Mouse (Mus musculus): Measurements from ENCODE around the gene Syp. TPM values are rescaled to one million over a fixed set of nuclear protein-coding genes. Genes with fewer than 3 reads are reported as not detected.

Syp gene
- 10.3 and 10.9 TPM in 2 replicates for polyA plus RNA-seq (2014; fragmentation: Nextera tagmentation; extraction: Ambion mirVana)

DNA sequence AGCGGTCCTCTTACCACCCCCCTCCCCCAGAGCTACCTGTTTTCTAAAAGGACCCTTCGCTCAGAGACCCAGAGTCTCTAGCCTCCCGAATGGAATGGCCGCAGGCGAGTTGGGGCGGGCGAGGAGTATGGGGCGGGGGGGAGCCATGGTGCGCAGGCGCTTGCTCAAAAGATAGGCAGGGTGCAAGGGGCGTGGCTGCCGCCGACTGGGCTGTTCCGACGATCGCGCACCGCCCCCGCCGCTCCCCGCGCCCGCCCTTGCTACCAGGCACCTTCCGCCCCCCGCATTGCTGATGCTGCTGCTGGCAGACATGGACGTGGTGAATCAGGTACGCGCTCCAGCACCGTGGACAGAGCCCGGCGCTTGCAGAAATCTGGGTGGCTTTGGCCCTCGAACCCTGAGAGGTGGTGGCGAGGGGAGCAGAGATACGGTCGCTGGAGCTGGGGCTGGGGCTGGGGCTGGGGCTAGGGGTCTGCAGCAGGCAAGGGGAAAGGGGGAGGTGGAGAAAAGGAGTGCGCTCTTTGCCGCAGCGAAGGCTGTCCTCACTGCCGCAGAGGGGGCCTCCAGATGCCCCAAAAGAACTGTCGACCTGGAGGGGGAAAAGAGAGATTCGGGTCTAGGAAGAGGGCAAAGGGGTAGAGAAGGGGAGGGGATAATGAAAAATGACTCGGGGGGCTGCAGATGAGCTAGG, at the start of gene Syp:
Gene Syp, plus strand, starts transcription at position 71 of the 691 bp plus-strand sequence.
- peak; percentile 89 for ATAC-seq (ENCODE audit: low FRiP score)
- peak within 1 kb of the TSS; percentile 51 for H3K4me2 ChIP-seq
- DNase-seq (ENCODE audit: low spot score, missing footprints) = peak; percentile 98
- peak within 1 kb of the TSS; percentile 60 for H3K9ac ChIP-seq (ENCODE audit: low read length)
- H3K4me1 ChIP-seq (ENCODE audit: control insufficient read depth, insufficient read depth, low read length) = no peaks in the 10 kb centered on the region
- no peaks in the 10 kb centered on the region for H3K27me3 ChIP-seq (ENCODE audit: control insufficient read depth, insufficient read depth, low read length)
- WGBS = 17% methylated on average over 40 of the region's 42 CpGs
- H3K27ac ChIP-seq (ENCODE audit: low read depth, low read length) = no peak within 1 kb of the TSS
- peak within 1 kb of the TSS; percentile 45 for H3K4me3 ChIP-seq (ENCODE audit: low read depth, low read length)
- H3K9me3 ChIP-seq (ENCODE audit: control insufficient read depth, low read length) = no peaks in the 10 kb centered on the region
- H3K36me3 ChIP-seq (ENCODE audit: control insufficient read depth, insufficient read depth, low read length) = no peaks in the 10 kb centered on the region

- H3K4me2 ChIP-seq = no peak overlapping the region
- no peak overlapping the region for H3K27ac ChIP-seq (ENCODE audit: low read depth, low read length)
- no peak overlapping the region for H3K9ac ChIP-seq (ENCODE audit: low read length)
- H3K9me3 ChIP-seq (ENCODE audit: control insufficient read depth, low read length) = no peaks in the 10 kb centered on the region
- H3K27me3 ChIP-seq (ENCODE audit: control insufficient read depth, insufficient read depth, low read length) = no peaks in the 10 kb centered on the region
- no peaks in the 10 kb centered on the region for H3K36me3 ChIP-seq (ENCODE audit: control insufficient read depth, insufficient read depth, low read length)
- no peak for DNase-seq (ENCODE audit: low spot score, missing footprints)
- ATAC-seq (ENCODE audit: low FRiP score) = no peak
- H3K4me1 ChIP-seq (ENCODE audit: control insufficient read depth, insufficient read depth, low read length) = no peaks in the 10 kb centered on the region
- no peak overlapping the region for H3K4me3 ChIP-seq (ENCODE audit: low read depth, low read length)
- WGBS = 92% methylated on average over 9 of the region's 9 CpGs
Observed at GRCm38 (mm10) chrX:7595371-7595770, 42.9 kb upstream of the Syp start.

DNA sequence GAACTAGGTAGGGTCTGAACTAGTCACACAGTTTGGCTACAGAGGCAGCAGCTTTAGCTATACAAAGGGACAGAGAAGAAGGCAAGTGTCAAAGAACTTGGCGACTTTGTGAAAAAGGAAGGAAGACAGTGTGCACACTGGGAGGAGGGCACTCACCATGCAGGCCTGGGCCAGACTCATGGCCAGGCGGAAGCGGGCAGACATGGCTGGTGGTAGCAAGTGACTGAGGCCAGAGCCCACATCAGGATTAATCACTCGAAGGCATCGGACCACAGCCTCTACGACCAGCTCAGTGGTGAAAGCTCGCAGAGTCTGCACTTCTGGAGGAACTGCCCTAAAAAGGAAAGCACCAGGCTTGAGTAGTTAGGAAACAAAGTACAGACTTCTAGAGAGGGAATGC, 34.3 kb upstream of the Syp start:
- 91% methylated on average over 7 of the region's 7 CpGs for WGBS
- ATAC-seq (ENCODE audit: low FRiP score) = no peak

DNA sequence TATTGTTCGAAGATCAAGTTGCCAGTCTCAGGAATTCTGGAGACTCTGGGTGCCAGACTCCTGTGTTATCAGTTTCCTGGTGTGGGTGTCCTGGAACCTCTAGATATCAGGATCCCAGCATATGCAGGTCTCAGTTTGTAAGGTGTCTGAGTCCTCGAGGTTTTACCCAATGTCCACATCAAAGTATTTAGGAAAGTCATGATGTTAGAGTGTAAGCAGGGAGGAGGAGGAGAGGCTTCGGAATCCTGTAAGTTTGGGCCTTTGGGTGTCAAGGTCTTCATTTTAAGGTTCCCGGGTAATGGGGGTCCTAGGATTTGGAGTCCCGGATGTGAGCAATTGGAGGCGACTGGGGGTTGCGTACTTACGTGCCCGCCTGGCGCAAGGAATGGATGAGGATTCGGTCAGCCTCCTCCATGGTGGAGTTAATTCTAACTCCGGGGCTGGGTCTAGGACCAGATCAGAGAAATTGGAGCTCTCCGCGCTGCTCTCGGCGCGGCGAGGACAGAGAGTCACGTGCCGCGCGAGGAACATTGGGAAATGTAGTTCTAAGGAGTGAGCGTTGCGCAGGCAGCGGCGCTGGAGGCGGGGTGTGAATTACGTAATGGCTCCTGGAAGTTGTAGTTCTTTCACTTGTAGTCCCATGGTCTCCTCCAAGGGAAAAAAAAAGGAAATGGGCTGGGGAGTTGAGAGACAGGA, 33.2 kb upstream of the Syp start, which contains the start of gene Ccdc22:
Gene Ccdc22, minus strand, starts transcription at position 639 of the 696 bp plus-strand sequence.
- H3K9me3 ChIP-seq (ENCODE audit: control insufficient read depth, low read length) = no peaks in the 10 kb centered on the region
- H3K4me1 ChIP-seq (ENCODE audit: control insufficient read depth, insufficient read depth, low read length) = no peaks in the 10 kb centered on the region
- peak within 1 kb of the TSS; percentile 43 for H3K4me3 ChIP-seq (ENCODE audit: low read depth, low read length)
- WGBS = 19% methylated on average over 28 of the region's 28 CpGs
- DNase-seq (ENCODE audit: low spot score, missing footprints) (peak; percentile 96), ATAC-seq (ENCODE audit: low FRiP score) (peak; percentile 94)
- H3K4me2 ChIP-seq = peak within 1 kb of the TSS; percentile 46
- H3K27ac ChIP-seq (ENCODE audit: low read depth, low read length) = no peak within 1 kb of the TSS
- H3K36me3 ChIP-seq (ENCODE audit: control insufficient read depth, insufficient read depth, low read length) = no peaks in the 10 kb centered on the region
- H3K27me3 ChIP-seq (ENCODE audit: control insufficient read depth, insufficient read depth, low read length) = no peaks in the 10 kb centered on the region
- peak within 1 kb of the TSS; percentile 59 for H3K9ac ChIP-seq (ENCODE audit: low read length)

More for the DNA sequence above, 34.3 kb upstream of the Syp start:
- Histone ChIP-seq H3K4me2 (no peak overlapping the region), H3K9me3 (ENCODE audit: control insufficient read depth, low read length) (no peaks in the 10 kb centered on the region), H3K27ac (ENCODE audit: low read depth, low read length) (no peak overlapping the region), H3K4me1 (ENCODE audit: control insufficient read depth, insufficient read depth, low read length) (no peaks in the 10 kb centered on the region), H3K27me3 (ENCODE audit: control insufficient read depth, insufficient read depth, low read length) (no peaks in the 10 kb centered on the region), H3K4me3 (ENCODE audit: low read depth, low read length) (no peak overlapping the region), H3K9ac (ENCODE audit: low read length) (no peak overlapping the region), H3K36me3 (ENCODE audit: control insufficient read depth, insufficient read depth, low read length) (no peaks in the 10 kb centered on the region)
- no peak for DNase-seq (ENCODE audit: low spot score, missing footprints)

GRCm38 (mm10) chrX:7605575-7605941, 32.7 kb upstream of the Syp start:
- no peak overlapping the region for H3K4me2 ChIP-seq
- H3K27ac ChIP-seq (ENCODE audit: low read depth, low read length) = no peak overlapping the region
- H3K36me3 ChIP-seq (ENCODE audit: control insufficient read depth, insufficient read depth, low read length) = no peaks in the 10 kb centered on the region
- DNase-seq (ENCODE audit: low spot score, missing footprints) (no peak), ATAC-seq (ENCODE audit: low FRiP score) (peak; percentile 46)
- H3K9me3 ChIP-seq (ENCODE audit: control insufficient read depth, low read length) = no peaks in the 10 kb centered on the region
- 50% methylated on average over 8 of the region's 8 CpGs for WGBS
- H3K27me3 ChIP-seq (ENCODE audit: control insufficient read depth, insufficient read depth, low read length) = no peaks in the 10 kb centered on the region
- no peak overlapping the region for H3K4me3 ChIP-seq (ENCODE audit: low read depth, low read length)
- H3K4me1 ChIP-seq (ENCODE audit: control insufficient read depth, insufficient read depth, low read length) = no peaks in the 10 kb centered on the region
- H3K9ac ChIP-seq (ENCODE audit: low read length) = no peak overlapping the region

- Histone ChIP-seq H3K9ac (ENCODE audit: low read length) (no peak within 1 kb of the TSS), H3K4me1 (ENCODE audit: control insufficient read depth, insufficient read depth, low read length) (no peaks in the 10 kb centered on the region), H3K27me3 (ENCODE audit: control insufficient read depth, insufficient read depth, low read length) (no peaks in the 10 kb centered on the region), H3K9me3 (ENCODE audit: control insufficient read depth, low read length) (no peaks in the 10 kb centered on the region), H3K27ac (ENCODE audit: low read depth, low read length) (no peak within 1 kb of the TSS), H3K36me3 (ENCODE audit: control insufficient read depth, insufficient read depth, low read length) (no peaks in the 10 kb centered on the region), H3K4me2 (no peak within 1 kb of the TSS), H3K4me3 (ENCODE audit: low read depth, low read length) (no peak within 1 kb of the TSS)
- DNase-seq (ENCODE audit: low spot score, missing footprints) = no peak
- 78% methylated on average over 6 of the region's 6 CpGs for WGBS
- ATAC-seq (ENCODE audit: low FRiP score) = no peak
Observed at GRCm38 (mm10) chrX:7606783-7607182, 31.5 kb upstream of the Syp start, which contains the start of gene Cacna1f. Gene Cacna1f (plus strand): TSS chrX:7607083.

DNA sequence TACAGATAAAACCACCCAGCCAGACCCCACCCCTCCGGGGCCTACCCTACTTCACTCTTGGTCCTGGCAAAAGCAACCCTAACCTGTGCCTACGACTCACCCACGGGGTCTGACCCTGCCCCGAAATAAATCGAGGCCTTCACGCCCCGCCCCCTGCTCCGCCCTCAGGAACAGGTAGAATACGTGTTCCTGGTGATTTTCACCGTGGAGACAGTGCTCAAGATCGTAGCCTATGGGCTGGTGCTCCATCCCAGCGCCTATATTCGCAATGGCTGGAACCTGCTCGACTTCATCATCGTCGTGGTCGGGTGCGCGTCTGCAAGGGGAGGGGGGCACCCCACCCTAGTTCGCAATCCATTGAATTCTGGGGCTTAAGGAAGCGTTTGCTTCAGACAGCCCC, 28.2 kb upstream of the Syp start:
- Histone ChIP-seq H3K4me3 (ENCODE audit: low read depth, low read length) (peak overlapping the region; percentile 31; the same call in 1 of the 2 replicates), H3K27me3 (ENCODE audit: control insufficient read depth, insufficient read depth, low read length) (no peaks in the 10 kb centered on the region), H3K9ac (ENCODE audit: low read length) (no peak overlapping the region; the same call in 1 of the 2 replicates), H3K36me3 (ENCODE audit: control insufficient read depth, insufficient read depth, low read length) (no peaks in the 10 kb centered on the region), H3K9me3 (ENCODE audit: control insufficient read depth, low read length) (no peaks in the 10 kb centered on the region), H3K4me1 (ENCODE audit: control insufficient read depth, insufficient read depth, low read length) (no peaks in the 10 kb centered on the region), H3K27ac (ENCODE audit: low read depth, low read length) (no peak overlapping the region), H3K4me2 (peak overlapping the region; percentile 65)
- DNase-seq (ENCODE audit: low spot score, missing footprints) (no peak), ATAC-seq (ENCODE audit: low FRiP score) (no peak)
- 19% methylated on average over 19 of the region's 21 CpGs for WGBS

- Histone ChIP-seq H3K36me3 (ENCODE audit: control insufficient read depth, insufficient read depth, low read length) (no peaks in the 10 kb centered on the region), H3K9ac (ENCODE audit: low read length) (peak overlapping the region; percentile 48), H3K4me2 (peak overlapping the region; percentile 65), H3K4me3 (ENCODE audit: low read depth, low read length) (peak overlapping the region; percentile 31), H3K27ac (ENCODE audit: low read depth, low read length) (no peak overlapping the region), H3K9me3 (ENCODE audit: control insufficient read depth, low read length) (no peaks in the 10 kb centered on the region), H3K27me3 (ENCODE audit: control insufficient read depth, insufficient read depth, low read length) (no peaks in the 10 kb centered on the region), H3K4me1 (ENCODE audit: control insufficient read depth, insufficient read depth, low read length) (no peaks in the 10 kb centered on the region)
- DNase-seq (ENCODE audit: low spot score, missing footprints) (peak; percentile 84), ATAC-seq (ENCODE audit: low FRiP score) (peak; percentile 50; the same call in 1 of the 2 replicates)
- WGBS = 21% methylated on average over 26 of the region's 26 CpGs
Observed at GRCm38 (mm10) chrX:7610536-7611258, 27.6 kb upstream of the Syp start.

Data from midbrain, embryonic 11.5 days (tissue).